Mouse (Mus musculus) R1 (cell line): ENCODE results near the gene Vps18.

Source experiments
- DNase-seq: peaks from one replicate; pipeline ENCODE4 v3.0.0-alpha.2; 2018; ENCODE audit warnings: low read depth, low spot score

Vps18 gene

GRCm38 (mm10) chr2:119321771-119322586 lies 33.4 kb downstream of the Vps18 start:
- DNase-seq = peak; percentile 57

GRCm38 (mm10) chr2:119322587-119323300 lies 34.2 kb downstream of the Vps18 start:
- peak; percentile 88 for DNase-seq

- DNase-seq = no peak
These were observed 35.5 kb downstream of the Vps18 start for GRCm38 (mm10) chr2:119323866-119324575.

DNA sequence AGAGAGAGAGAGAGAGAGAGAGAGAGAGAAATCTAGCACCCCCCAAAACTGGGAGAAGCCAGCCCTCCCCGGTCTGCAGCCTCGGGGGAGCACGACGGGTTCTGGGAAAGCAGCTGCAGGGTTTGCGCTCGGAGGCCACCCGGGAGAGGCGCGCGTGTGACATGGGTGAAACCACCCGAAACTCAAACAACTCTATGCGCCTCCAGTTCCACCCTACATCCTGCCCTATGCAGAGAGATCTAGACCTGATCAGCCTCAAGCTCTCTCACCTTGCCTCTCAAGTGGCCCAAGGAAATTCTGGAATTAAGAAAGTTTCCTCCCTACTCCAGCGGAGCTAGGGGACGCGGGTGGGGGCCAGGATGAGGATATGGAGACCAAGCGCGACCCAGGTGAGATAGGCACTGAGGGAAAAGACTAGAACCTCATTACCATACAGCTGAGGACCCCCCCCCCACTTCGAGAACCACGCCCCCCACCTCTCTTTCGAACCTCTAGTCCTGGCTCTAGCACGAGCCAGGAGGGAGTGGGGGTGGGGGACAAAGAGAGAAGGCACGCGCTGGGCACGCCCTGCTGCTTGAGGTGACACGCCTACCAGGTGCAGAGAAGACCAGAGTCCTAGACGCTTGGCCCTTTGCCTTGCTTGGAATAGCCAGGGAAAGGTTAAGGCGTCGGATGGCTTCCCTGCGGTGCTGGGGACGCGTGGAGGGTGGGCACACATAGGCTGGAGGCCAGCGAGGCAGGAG lies 36.2 kb downstream of the Vps18 start:
- DNase-seq = peak; percentile 78

DNA sequence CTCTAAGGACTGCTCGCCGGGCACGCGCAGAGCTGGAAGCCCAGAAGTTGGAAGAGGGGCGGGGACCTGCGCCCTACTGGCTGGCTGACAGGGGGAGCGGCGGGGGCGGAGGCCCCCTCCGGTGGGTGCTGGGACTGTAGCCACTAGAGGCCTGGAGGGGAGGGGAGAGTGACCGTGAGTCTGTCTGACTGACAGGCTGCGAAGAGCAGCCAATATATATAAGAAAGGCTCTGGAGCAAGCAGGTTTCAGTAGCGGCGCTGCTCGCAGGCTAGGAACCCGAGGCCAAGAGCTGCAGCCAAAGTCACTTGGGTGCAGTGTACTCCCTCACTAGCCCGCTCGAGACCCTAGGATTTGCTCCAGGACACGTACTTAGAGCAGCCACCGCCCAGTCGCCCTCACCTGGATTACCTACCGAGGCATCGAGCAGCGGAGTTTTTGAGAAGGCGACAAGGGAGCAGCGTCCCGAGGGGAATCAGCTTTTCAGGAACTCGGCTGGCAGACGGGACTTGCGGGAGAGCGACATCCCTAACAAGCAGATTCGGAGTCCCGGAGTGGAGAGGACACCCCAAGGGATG lies 37.1 kb downstream of the Vps18 start, which contains the start of gene Dll4:
TSS of gene Dll4 (plus strand) at position 217 of the 576 bp plus-strand sequence.
- DNase-seq = peak; percentile 77

DNA sequence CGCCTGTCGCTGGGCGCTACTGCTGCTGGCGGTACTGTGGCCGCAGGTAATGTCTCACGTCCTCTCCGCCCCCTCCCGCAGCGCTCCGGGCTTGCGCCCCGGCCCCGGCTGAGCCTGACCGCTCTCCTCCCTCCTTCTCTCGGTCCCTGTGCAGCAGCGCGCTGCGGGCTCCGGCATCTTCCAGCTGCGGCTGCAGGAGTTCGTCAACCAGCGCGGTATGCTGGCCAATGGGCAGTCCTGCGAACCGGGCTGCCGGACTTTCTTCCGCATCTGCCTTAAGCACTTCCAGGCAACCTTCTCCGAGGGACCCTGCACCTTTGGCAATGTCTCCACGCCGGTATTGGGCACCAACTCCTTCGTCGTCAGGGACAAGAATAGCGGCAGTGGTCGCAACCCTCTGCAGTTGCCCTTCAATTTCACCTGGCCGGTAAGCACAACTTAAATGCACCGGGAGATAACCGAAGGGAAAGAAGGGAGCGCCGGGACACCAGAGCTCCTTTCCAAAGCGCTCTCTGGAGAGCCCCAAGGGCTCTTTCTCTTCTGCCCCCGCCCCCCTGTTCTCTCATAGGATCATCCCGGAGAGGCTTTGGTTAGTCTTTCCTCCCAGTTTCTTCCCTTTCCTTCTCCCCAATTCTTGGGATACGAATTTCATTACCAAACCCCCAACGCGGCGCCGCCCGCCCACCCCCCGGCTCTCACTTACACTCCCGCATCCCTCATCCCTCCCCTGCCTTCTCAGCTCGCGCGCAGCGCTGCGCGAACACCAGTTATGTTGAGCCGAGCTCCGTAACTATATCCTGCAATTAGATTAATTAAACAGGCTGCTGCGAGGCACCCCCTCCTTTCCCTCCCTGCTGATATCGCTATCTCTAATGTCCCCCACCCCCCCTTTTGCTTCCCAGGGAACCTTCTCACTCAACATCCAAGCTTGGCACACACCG lies 37.9 kb downstream of the Vps18 start:
- peak; percentile 50 for DNase-seq

DNA sequence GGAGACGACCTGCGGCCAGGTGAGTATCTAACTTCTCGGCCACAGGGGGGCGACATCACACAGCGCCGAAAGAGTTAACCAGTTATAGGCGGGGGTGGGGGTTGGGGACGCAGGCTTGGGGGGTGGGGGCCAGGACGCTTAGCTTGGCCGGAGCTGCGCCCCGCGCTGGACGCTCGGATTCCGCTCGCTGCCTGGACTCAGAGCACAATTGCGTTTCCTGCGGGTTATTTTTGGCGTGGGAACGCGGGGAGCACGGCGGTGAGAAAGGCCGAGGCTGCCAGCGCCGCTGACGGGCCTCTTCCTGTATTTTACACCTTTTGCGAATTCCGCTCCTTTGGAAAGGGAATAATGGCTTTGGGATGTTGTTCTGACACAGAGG lies 38.6 kb downstream of the Vps18 start:
- DNase-seq = peak; percentile 71

GRCm38 (mm10) chr2:119327942-119328526 lies 39.5 kb downstream of the Vps18 start:
- DNase-seq = no peak

DNA sequence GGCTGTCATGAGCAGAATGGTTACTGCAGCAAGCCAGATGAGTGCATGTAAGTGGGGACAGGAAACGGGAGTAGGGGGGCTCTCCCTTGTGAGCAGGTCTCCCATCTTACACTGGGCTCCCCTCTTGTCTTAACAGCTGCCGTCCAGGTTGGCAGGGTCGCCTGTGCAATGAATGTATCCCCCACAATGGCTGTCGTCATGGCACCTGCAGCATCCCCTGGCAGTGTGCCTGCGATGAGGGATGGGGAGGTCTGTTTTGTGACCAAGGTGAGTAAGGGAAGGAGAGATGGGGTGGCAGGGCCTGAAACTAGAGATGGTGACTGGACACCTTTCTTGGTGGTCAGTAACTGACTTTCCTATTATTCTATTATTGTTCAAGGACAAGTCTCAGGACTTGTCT lies 40.0 kb downstream of the Vps18 start:
- no peak for DNase-seq

DNA sequence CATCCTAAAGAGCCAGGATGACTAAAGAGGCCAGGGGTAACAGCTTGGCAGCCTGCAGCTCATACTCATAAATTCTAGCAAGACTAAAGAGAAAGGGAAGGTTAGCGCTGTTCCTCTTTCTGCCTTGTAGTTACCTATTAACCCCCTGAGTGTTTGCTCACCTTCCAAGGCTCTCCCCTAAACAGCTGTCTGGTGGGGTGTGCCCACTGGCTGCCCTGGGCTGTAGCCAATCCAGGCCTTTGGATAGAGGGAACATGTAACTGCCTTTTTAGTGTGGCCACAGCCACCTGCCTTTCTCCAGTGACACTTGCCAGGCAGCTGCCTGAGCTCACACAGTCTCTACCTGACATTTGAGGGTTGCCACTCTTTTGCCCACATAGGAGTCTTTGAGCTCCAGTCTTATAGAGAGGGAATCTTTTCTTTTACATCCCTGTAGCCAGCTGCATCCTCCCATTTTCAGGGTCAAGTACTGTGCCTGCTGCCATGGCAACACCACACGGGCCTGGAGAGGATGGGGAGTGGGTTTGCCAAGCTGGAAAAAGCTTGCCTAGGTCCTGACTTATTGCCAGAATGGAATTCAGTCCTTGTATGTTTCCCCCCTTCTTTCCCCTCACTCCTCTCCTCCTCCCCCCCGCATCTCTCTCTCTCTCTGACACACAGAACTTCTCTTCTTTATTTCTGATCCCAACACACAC lies 40.7 kb downstream of the Vps18 start:
- no peak for DNase-seq

- DNase-seq = no peak
These were observed 42.3 kb downstream of the Vps18 start for GRCm38 (mm10) chr2:119330795-119331194.

- DNase-seq = no peak
These were observed 43.7 kb downstream of the Vps18 start for GRCm38 (mm10) chr2:119332177-119332661.

DNA sequence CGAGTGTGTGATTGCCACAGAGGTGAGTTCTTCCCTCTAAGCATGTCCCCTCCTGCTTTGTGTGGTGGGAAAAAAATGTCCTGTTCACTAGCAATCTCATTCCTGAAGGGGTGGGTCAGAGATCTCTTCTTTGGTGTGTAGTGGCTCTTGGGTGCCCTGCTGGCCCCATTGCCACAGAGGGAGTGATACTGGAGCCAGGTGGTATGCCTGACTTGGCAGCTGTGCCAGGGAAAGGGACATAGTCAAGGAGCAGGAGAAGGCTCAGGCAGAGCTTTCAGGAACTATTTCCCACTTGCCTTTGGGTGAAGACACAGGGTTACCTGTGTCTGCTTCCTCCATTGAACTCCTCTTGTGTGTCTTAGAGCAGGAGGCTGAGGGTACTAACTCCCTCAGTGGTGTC lies 45.6 kb downstream of the Vps18 start:
- DNase-seq = no peak

- no peak for DNase-seq
These were observed 46.5 kb downstream of the Vps18 start for GRCm38 (mm10) chr2:119334964-119335525.

DNA sequence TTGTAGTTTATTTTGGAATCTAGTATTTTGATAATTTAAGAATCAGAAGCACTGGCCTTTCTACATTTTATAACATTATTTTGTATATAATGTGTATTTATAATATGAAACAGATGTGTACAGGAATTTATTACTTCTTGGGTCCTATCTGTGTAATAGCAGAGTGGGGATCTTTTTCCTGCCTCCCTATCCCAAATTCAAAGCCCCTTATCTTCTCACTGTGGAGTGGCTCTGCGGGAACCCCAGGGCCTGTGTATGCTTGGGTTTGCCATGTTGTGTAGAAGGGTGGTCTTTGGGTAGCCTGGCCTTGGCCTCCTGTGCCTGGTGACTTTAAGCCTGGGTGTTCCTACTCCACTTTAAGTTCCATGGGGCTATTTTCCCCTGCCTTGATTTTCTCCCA lies 47.0 kb downstream of the Vps18 start:
- no peak for DNase-seq

GRCm38 (mm10) chr2:119336002-119336401 lies 47.5 kb downstream of the Vps18 start:
- no peak for DNase-seq

DNA sequence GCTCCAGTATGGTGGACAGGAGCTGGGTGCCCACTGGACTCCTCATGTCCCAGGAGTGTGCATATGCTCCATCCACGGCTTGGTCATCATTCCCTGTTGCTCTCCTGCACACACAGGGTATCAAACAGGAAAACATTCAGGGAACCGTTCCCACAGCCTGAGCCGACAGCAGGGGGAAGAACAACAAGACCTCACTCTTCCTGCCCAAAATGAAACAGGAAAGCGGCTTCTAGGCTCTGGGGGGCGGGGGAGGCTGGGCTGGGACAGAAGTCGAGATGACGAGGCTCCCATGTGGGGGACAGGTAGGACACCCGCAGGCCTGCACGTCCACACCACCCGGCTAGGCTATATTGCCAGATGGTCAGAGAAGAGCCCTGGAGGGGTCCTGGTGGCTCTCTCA lies 47.9 kb downstream of the Vps18 start:
- no peak for DNase-seq

DNA sequence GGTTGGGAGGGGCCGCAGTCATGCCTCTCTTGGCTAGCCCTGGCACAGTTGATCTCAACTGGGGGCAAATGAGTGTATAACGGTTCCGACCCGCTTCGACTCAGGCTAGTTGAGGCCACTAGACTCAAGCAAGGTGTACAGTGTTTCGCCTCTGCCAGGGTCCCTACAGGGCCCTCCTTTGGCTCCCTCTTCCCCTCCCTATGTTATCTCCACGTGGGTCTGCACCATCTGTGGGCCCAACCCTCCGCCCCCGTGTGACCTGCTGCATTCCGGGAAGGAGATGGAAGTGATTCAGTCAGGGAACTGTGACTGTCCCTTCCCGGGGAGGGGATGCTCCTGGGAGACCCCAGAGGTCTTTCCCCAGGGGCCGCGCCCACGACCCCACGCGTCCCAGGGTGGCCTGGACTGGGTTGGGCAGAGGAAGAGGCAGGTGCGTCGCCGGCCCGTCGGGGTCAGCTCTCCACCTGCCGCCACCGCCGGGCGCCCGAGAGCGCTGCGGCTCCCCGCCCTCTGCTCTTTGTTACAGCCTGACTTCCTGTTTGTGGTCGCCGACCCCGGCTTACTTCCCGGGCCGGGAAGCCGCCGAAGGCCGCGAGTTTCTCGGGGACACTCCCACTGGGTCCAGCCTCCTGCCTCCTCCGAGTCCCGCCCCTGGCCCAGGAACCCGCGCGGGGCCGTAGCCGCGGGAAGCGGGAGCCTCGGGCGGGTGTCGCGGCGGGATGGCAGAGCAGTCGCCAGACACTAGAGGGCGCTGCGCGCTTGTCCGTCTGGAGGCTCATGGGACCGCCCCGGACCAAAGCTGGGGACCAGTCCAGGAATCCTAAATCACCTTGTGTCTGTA lies 49.1 kb downstream of the Vps18 start:
- DNase-seq = peak; percentile 83
